Mouse (Mus musculus) testis, adult 2 months (tissue): ENCODE measurements around the gene Cd276.

Experiments used
- CTCF ChIP-seq: fragments of 200-500 bp; IDR thresholded peaks from 2 replicates; pipeline ENCODE4 v1.5.1; 2012; ENCODE audit warnings: low read depth, mild to moderate bottlenecking, inconsistent platforms, low read length, moderate library complexity; ENCODE audit not compliant: control insufficient read depth, insufficient read depth, insufficient replicate concordance
- POLR2A ChIP-seq: fragments of 200-500 bp; IDR thresholded peaks from 2 replicates; pipeline ENCODE4 v1.6.1; 2012; ENCODE audit warnings: low read depth, mild to moderate bottlenecking, inconsistent platforms, low read length, moderate library complexity; ENCODE audit not compliant: control insufficient read depth

GRCm38 (mm10) chr9:58517866-58518750, 37.1 kb downstream of the Cd276 start:
- TF ChIP-seq CTCF, result no peak
- no peak for TF ChIP-seq POLR2A
